Mouse (Mus musculus) kidney, adult 2 months (tissue): ENCODE results near the gene Zscan18.

ENCODE experiments used
- CTCF ChIP-seq: fragments of 200-500 bp; conservative IDR thresholded peaks from 2 replicates; pipeline ENCODE4 v1.5.1; 2011; ENCODE audit warnings: low read depth, mild to moderate bottlenecking, control low read depth, low read length, moderate library complexity, mixed read lengths; ENCODE audit not compliant: insufficient read depth, insufficient read length
- POLR2A ChIP-seq: fragments of 200-500 bp; IDR thresholded peaks from one replicate; pipeline ENCODE4 v1.6.1; 2011; ENCODE audit warnings: low read depth, low read length, control low read depth

GRCm38 (mm10) chr7:12774111-12774510 lies 29.3 kb downstream of the Zscan18 start:
- no peak for TF ChIP-seq CTCF
- no peak for TF ChIP-seq POLR2A
